Mouse (Mus musculus) cerebral cortex, adult 2 months (tissue): ENCODE data around the gene Vmn2r16.

Experiments used
- WGBS: fragments of 180-500 bp; shearing (Covaris S2); methylation state at CpG from one replicate; pipeline ENCODE4 v1.1.7; 2018; 5-methylcytosine and 5-hydroxymethylcytosine counted together

The Vmn2r16 gene

GRCm38 (mm10) chr5:109329862-109330261, at the start of gene Vmn2r16:
TSS of gene Vmn2r16 (plus strand) at chr5:109330162.
- WGBS = 46% methylated on average over 2 of the region's 2 CpGs

- whole genome bisulfite sequencing = 89% methylated on average over 3 of the region's 3 CpGs
Measured at GRCm38 (mm10) chr5:109294655-109295054, 35.3 kb upstream of the Vmn2r16 start.

GRCm38 (mm10) chr5:109297544-109297943, 32.4 kb upstream of the Vmn2r16 start, which contains the start of gene Vmn2r15:
TSS of gene Vmn2r15 (minus strand) at chr5:109297644.
- WGBS = 51% methylated on average over 3 of the region's 3 CpGs

- WGBS = 55% methylated on average over 2 of the region's 2 CpGs
Measured at GRCm38 (mm10) chr5:109419388-109419787, 89.4 kb downstream of the Vmn2r16 start, which contains the start of gene Vmn2r17. TSS of gene Vmn2r17 (plus strand) at chr5:109419688.
